Mouse (Mus musculus): ENCODE measurements around the gene Hist1h4b. TPM values are rescaled to one million over a fixed set of nuclear protein-coding genes. Genes with fewer than 3 reads are reported as not detected.
"Not testable (repeated sequence)": the region's sequence is repeated elsewhere in the genome, so short reads cannot be mapped to it uniquely, and the experiment has no call there.

Hist1h4b gene
- polyA plus RNA-seq, 1 experiment: 5.5 TPM

- no peaks in the 10 kb centered on the region for H3K27me3 ChIP-seq (ENCODE audit: control insufficient read depth, insufficient read depth, insufficient read length)
These were observed 12.1 kb upstream of the Hist1h4b start for GRCm38 (mm10) chr13:23744421-23745380.

GRCm38 (mm10) chr13:23745381-23746161 lies 11.2 kb upstream of the Hist1h4b start, which contains the start of gene Hist1h3c:
Gene Hist1h3c, minus strand, starts transcription at chr13:23745602.
- Histone ChIP-seq H3K27me3 (ENCODE audit: control insufficient read depth, insufficient read depth, insufficient read length) (no peaks in the 10 kb centered on the region), H3ac (ENCODE audit: control insufficient read depth, insufficient read length) (no peak within 1 kb of the TSS), H3K4me3 (peak within 1 kb of the TSS; percentile 19), H3K79me2 (ENCODE audit: control insufficient read depth, insufficient read depth) (no peaks in the 10 kb centered on the region), H3K36me3 (ENCODE audit: control insufficient read depth, insufficient read depth) (no peaks in the 10 kb centered on the region), H3K4me2 (ENCODE audit: low read depth) (peak within 1 kb of the TSS; percentile 94)
- TF ChIP-seq MYOD1 (IDR thresholded peaks at IDR 0.05; ENCODE audit: control insufficient read depth in 1 of 3, insufficient read length in 2 of 3, low read depth in 2 of 3) (no peak), CEBPB (IDR thresholded peaks at IDR 0.05; ENCODE audit: insufficient read depth, poor library complexity, severe bottlenecking) (no peak), POLR2A (IDR thresholded peaks at IDR 0.05; ENCODE audit: insufficient read length, low read depth) (peak; percentile 42), REST (IDR thresholded peaks at IDR 0.05; ENCODE audit: insufficient read depth, insufficient read length) (no peak), E2F4 (IDR thresholded peaks at IDR 0.05; ENCODE audit: insufficient read depth) (peak; percentile 75), MYOG (IDR thresholded peaks at IDR 0.05; ENCODE audit: control insufficient read depth in 1 of 3, insufficient read depth in 1 of 3, insufficient read length in 2 of 3, low read depth in 2 of 3) (no peak), SRF (IDR thresholded peaks at IDR 0.05; ENCODE audit: control insufficient read depth, insufficient read length, low read depth) (no peak), MAX (IDR thresholded peaks at IDR 0.05; ENCODE audit: low read depth) (no peak), TCF3 (IDR thresholded peaks at IDR 0.05; ENCODE audit: insufficient read length, low read depth) (no peak), USF1 (IDR thresholded peaks at IDR 0.05; ENCODE audit: low read depth) (peak; percentile 27)

More at GRCm38 (mm10) chr13:23744421-23745380, 12.1 kb upstream of the Hist1h4b start:
- Histone ChIP-seq H3K4me2 (ENCODE audit: low read depth) (peak overlapping the region; percentile 94), H3ac (ENCODE audit: control insufficient read depth, insufficient read length) (no peak overlapping the region), H3K79me2 (ENCODE audit: control insufficient read depth, insufficient read depth) (no peaks in the 10 kb centered on the region), H3K4me3 (peak overlapping the region; percentile 19), H3K36me3 (ENCODE audit: control insufficient read depth, insufficient read depth) (no peaks in the 10 kb centered on the region)
- TF ChIP-seq POLR2AphosphoS2 (IDR thresholded peaks at IDR 0.05; ENCODE audit: insufficient read length, low read depth) (peak; percentile 88), POLR2A (IDR thresholded peaks at IDR 0.05; ENCODE audit: insufficient read length, low read depth) (peak; percentile 75), MYOG (IDR thresholded peaks at IDR 0.05; ENCODE audit: control insufficient read depth in 1 of 3, insufficient read depth in 1 of 3, insufficient read length in 2 of 3, low read depth in 2 of 3) (no peak)

- peak within 1 kb of the TSS; percentile 94 for H3K4me2 ChIP-seq (ENCODE audit: low read depth)
- not testable (repeated sequence) for H3ac ChIP-seq (ENCODE audit: control insufficient read depth, insufficient read length); H3K27me3 ChIP-seq (ENCODE audit: control insufficient read depth, insufficient read depth, insufficient read length); H3K36me3 ChIP-seq (ENCODE audit: control insufficient read depth, insufficient read depth); H3K79me2 ChIP-seq (ENCODE audit: control insufficient read depth, insufficient read depth)
- TF ChIP-seq POLR2A (IDR thresholded peaks at IDR 0.05; ENCODE audit: insufficient read length, low read depth) (peak; percentile 41), SRF (IDR thresholded peaks at IDR 0.05; ENCODE audit: control insufficient read depth, insufficient read length, low read depth) (peak; percentile 95), POLR2AphosphoS2 (IDR thresholded peaks at IDR 0.05; ENCODE audit: insufficient read length, low read depth) (peak; percentile 98)
- H3K4me3 ChIP-seq: peak within 1 kb of the TSS; percentile 19
These were observed 10.4 kb upstream of the Hist1h4b start, which contains the start of gene Hist1h2bb for GRCm38 (mm10) chr13:23746201-23747080. Gene Hist1h2bb, plus strand, starts transcription at chr13:23746734.

GRCm38 (mm10) chr13:23747081-23747891 lies 9.5 kb upstream of the Hist1h4b start:
- H3K36me3 ChIP-seq (ENCODE audit: control insufficient read depth, insufficient read depth): no peaks in the 10 kb centered on the region
- H3K4me3 ChIP-seq: no peak overlapping the region

More at GRCm38 (mm10) chr13:23747081-23747891, 9.5 kb upstream of the Hist1h4b start:
- no peak for TF ChIP-seq MYOD1 (IDR thresholded peaks at IDR 0.05; ENCODE audit: control insufficient read depth in 1 of 3, insufficient read length in 2 of 3, low read depth in 2 of 3)
- no peak for TF ChIP-seq USF1 (IDR thresholded peaks at IDR 0.05; ENCODE audit: low read depth)
- TF ChIP-seq E2F4 (IDR thresholded peaks at IDR 0.05; ENCODE audit: insufficient read depth): no peak
- no peak for TF ChIP-seq TCF3 (IDR thresholded peaks at IDR 0.05; ENCODE audit: insufficient read length, low read depth)
- peak; percentile 27 for TF ChIP-seq POLR2AphosphoS2 (IDR thresholded peaks at IDR 0.05; ENCODE audit: insufficient read length, low read depth)
- TF ChIP-seq MAX (IDR thresholded peaks at IDR 0.05; ENCODE audit: low read depth): no peak
- no peak for TF ChIP-seq TCF12 (IDR thresholded peaks at IDR 0.05; ENCODE audit: insufficient read depth, poor library complexity, severe bottlenecking)
- no peak for TF ChIP-seq REST (IDR thresholded peaks at IDR 0.05; ENCODE audit: insufficient read depth, insufficient read length)
- peak; percentile 89 for TF ChIP-seq POLR2A (IDR thresholded peaks at IDR 0.05; ENCODE audit: insufficient read length, low read depth)
- Histone ChIP-seq H3ac (ENCODE audit: control insufficient read depth, insufficient read length) (no peak overlapping the region), H3K79me2 (ENCODE audit: control insufficient read depth, insufficient read depth) (no peaks in the 10 kb centered on the region), H3K4me2 (ENCODE audit: low read depth) (peak overlapping the region; percentile 94), H3K27me3 (ENCODE audit: control insufficient read depth, insufficient read depth, insufficient read length) (no peaks in the 10 kb centered on the region)

All from myocyte (in vitro differentiated cells).